ENCODE assay signal across 13 mouse cellular contexts in the genomic region with DNA sequence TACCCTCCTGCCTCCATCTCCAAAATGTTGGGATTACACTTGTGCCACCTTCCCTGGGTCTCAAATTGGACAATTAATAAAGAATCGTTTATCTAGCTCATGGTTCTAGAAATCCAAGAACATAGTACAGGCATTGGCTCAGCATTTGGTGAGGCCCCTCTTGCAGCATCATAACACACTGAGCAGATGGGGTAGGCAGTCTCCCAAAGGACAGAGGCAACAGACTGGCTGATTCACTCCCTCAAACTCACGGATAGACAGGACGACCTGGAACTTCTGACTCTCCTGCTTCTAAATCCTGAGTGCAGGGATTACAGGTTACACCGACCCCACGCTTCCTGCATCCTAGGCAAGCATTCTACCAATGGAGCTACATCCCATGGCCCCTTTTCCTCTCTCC.
"Had no signal": no experiment of that assay in that cellular context is flagged by ENCODE, and none has a peak within 500 bp of the region (broad histone marks: within the 10 kb centered on the region; RNA-seq: fewer than 3 reads in every experiment).

No protein-coding gene starts in this region.

- DNase-seq: lung, adult 18-20 months; lung, embryonic 14.5 days; lung, postnatal 10 days; lung, postnatal 4 days; midbrain, embryonic 14.5 days; retina, postnatal 1 day; right cerebral cortex, adult 18-20 months; right cerebral cortex, postnatal 25 days; right cerebral cortex, postnatal 4 days; spleen, adult 18-20 months; thymus, adult 2 months; thymus, postnatal 25 days; thymus, postnatal 4 days had no signal
